Mouse (Mus musculus) stomach, embryonic 16.5 days (tissue): ENCODE results near the gene Chga. TPM values are rescaled to one million over a fixed set of nuclear protein-coding genes. Genes with fewer than 3 reads are reported as not detected.

Experiments used
- ATAC-seq: fragments of 200-750 bp; cut with Nextera tagmentation; 2 replicates; pipeline ENCODE4 v1.8.0; 2017; ENCODE audit warnings: moderate number of reproducible peaks, moderate TSS enrichment; ENCODE audit not compliant: insufficient read depth, low FRiP score
- H3K27ac ChIP-seq: fragments of 300-500 bp; sonication (generic); 2 replicates; pipeline ENCODE4 v1.5.1; 2014; ENCODE audit warnings: low read length
- H3K27me3 ChIP-seq: fragments of 300-500 bp; sonication (generic); 2 replicates; pipeline ENCODE4 v1.6.1; 2014; ENCODE audit warnings: low read length, control low read depth, mixed read lengths; ENCODE audit not compliant: control insufficient read depth, insufficient read depth
- H3K36me3 ChIP-seq: fragments of 300-500 bp; sonication (generic); 2 replicates; pipeline ENCODE4 v1.6.1; 2014; ENCODE audit warnings: low read length; ENCODE audit not compliant: control insufficient read depth, insufficient read depth
- H3K4me1 ChIP-seq: fragments of 300-500 bp; sonication (generic); 2 replicates; pipeline ENCODE4 v1.6.1; 2014; ENCODE audit warnings: low read length, control low read depth, mixed read lengths; ENCODE audit not compliant: control insufficient read depth, insufficient read depth
- H3K4me2 ChIP-seq: fragments of 300-500 bp; sonication (generic); 2 replicates; pipeline ENCODE4 v1.6.1; 2014; ENCODE audit warnings: low read depth, low read length, mixed read lengths
- H3K4me3 ChIP-seq: fragments of 300-500 bp; sonication (generic); replicated peaks from 2 replicates; pipeline ENCODE4 v1.5.1; 2014; ENCODE audit warnings: mild to moderate bottlenecking, low read length
- H3K9ac ChIP-seq: fragments of 300-500 bp; sonication (generic); 2 replicates; pipeline ENCODE4 v1.6.1; 2014; ENCODE audit warnings: low read length
- H3K9me3 ChIP-seq: fragments of 300-500 bp; sonication (generic); replicated peaks from 2 replicates; pipeline ENCODE4 v1.6.1; 2016; ENCODE audit warnings: low read length, control low read depth; ENCODE audit not compliant: control insufficient read depth
- WGBS: fragments of 180-500 bp; shearing (Covaris S2); extraction: QIAGEN DNeasy Blood & Tissue Kit; methylation state at CpG from one replicate; pipeline ENCODE4 v1.1.7; 2014; 5-methylcytosine and 5-hydroxymethylcytosine counted together
- polyA plus RNA-seq: library from polyadenylated mRNA; unstranded; fragments of >200 nt; fragmentation: Nextera tagmentation; extraction: Ambion mirVana; gene quantifications from 2 replicates; pipeline ENCODE4 v1.2.1, GENCODE M21; 2015

Chga gene
- 15.8 and 17.5 TPM in 2 replicates for polyA plus RNA-seq

DNA sequence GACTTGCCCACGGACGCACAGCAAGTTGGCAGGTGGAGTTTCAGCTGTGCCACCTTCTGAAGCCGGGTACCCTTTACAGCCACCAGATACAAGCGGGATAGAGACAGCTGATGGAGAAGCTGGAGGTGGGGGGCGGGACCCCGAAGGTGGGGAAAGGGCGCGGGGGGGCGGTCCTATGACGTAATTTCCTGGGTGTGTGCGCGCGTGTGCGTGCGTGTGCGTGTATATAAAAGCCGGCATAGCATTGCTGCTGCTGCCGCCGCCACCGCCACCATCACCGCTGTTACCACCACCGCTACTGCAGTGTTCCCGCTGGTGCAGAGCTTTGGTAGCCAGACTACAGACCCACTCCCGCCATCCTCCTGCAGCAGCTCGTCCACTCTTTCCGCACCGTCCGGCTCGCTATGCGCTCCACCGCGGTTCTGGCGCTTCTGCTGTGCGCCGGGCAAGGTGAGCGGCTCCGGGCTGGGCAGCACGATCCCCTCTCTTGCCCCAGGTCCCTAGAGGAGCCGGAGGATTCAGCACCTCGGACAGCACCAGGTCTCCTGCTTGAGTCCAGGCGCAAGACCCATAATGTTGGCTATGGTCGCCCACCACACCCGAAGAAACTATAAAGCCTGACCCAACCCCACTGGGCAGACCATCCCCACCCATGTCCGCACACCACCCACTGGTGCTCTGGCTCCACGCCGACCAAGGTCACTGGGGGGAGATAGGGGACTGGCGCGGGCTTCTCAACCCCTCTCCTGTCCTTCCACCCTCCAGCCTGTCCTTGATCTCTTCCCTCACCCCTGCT is at the start of gene Chga:
Gene Chga, plus strand, starts transcription at position 249 of the 796 bp plus-strand sequence.
- peak within 1 kb of the TSS; percentile 24; the same call in 1 of the 2 replicates for H3K4me3 ChIP-seq
- H3K36me3 ChIP-seq, result no peaks in the 10 kb centered on the region
- no peaks in the 10 kb centered on the region for H3K4me1 ChIP-seq
- 4% methylated on average over 48 of the region's 48 CpGs for WGBS
- ATAC-seq, result peak; percentile 54; the same call in 1 of the 2 replicates
- H3K27me3 ChIP-seq, result peaks cover 9% of the 10 kb centered on the region
- H3K9ac ChIP-seq, result no peak within 1 kb of the TSS
- no peak within 1 kb of the TSS for H3K27ac ChIP-seq
- H3K9me3 ChIP-seq, result no peaks in the 10 kb centered on the region
- H3K4me2 ChIP-seq, result peak within 1 kb of the TSS; percentile 33

DNA sequence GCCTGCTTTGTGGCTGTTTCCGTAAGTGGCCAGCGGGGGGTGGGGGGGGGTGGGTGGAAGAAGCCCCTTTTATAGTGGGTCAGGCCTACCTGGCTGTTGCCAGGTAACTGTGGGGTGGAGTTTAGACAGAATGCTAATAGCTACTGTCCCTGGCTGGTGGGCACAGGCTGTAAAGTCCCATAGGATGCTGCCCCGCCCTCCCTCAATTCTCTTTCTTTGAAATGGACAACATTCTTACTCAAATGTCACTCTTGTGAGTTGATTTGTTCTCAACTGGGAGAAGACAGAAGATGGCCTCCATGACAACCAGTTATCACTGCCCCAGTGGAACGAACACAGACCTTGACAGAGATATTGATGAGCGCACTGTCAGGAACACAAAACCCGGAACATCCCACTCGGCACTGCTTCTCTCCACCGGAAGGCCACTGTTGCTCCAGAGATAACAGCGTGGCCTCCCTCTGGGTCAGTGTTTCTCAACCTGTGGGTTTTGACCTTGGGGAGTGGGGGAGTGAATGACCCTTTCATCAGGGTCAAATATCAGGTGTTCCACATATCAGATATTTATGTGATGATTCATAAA is 49.5 kb upstream of the Chga start:
- 67% methylated on average over 9 of the region's 9 CpGs for WGBS
- H3K4me1 ChIP-seq, result no peaks in the 10 kb centered on the region
- no peak for ATAC-seq
- H3K9ac ChIP-seq, result no peak overlapping the region
- no peak overlapping the region for H3K27ac ChIP-seq
- no peak overlapping the region for H3K4me2 ChIP-seq
- H3K27me3 ChIP-seq, result no peaks in the 10 kb centered on the region
- no peaks in the 10 kb centered on the region for H3K36me3 ChIP-seq
- H3K4me3 ChIP-seq, result no peak overlapping the region
- H3K9me3 ChIP-seq, result no peaks in the 10 kb centered on the region

DNA sequence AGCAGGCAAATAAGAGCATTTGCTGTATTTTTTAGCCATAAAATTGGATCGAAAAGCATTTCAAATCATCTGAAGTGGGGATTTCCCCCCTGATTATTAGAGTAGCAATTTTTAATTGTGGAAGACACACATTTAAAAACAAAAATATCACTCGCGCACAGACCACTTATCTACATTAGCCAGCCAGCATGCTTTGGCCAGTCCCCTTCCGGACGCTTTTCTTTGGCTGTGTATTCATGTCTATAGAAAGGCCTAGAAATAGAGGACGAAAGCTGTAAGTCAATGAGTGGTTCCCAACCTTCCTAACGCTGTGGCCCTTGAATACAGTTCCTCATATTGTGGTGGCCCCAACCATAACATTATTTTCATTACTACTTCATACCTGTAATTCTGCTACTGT is 48.8 kb upstream of the Chga start:
- no peaks in the 10 kb centered on the region for H3K9me3 ChIP-seq
- no peak overlapping the region for H3K9ac ChIP-seq
- H3K4me1 ChIP-seq, result no peaks in the 10 kb centered on the region
- H3K36me3 ChIP-seq, result no peaks in the 10 kb centered on the region
- 88% methylated on average over 7 of the region's 7 CpGs for WGBS
- no peak overlapping the region for H3K4me2 ChIP-seq
- H3K27ac ChIP-seq, result no peak overlapping the region
- H3K27me3 ChIP-seq, result no peaks in the 10 kb centered on the region
- no peak overlapping the region for H3K4me3 ChIP-seq
- ATAC-seq, result no peak

GRCm38 (mm10) chr12:102511363-102511762 is 43.4 kb upstream of the Chga start:
- no peak overlapping the region for H3K4me2 ChIP-seq
- no peaks in the 10 kb centered on the region for H3K36me3 ChIP-seq
- no peak overlapping the region for H3K4me3 ChIP-seq
- H3K27ac ChIP-seq, result no peak overlapping the region
- no peaks in the 10 kb centered on the region for H3K9me3 ChIP-seq
- WGBS, result 57% methylated on average over 3 of the region's 3 CpGs
- H3K9ac ChIP-seq, result no peak overlapping the region
- ATAC-seq, result no peak
- no peaks in the 10 kb centered on the region for H3K4me1 ChIP-seq
- no peaks in the 10 kb centered on the region for H3K27me3 ChIP-seq

GRCm38 (mm10) chr12:102514151-102514550 is 40.6 kb upstream of the Chga start:
- no peaks in the 10 kb centered on the region for H3K4me1 ChIP-seq
- no peaks in the 10 kb centered on the region for H3K27me3 ChIP-seq
- H3K4me2 ChIP-seq, result no peak overlapping the region
- no peak for ATAC-seq
- H3K36me3 ChIP-seq, result no peaks in the 10 kb centered on the region
- H3K9me3 ChIP-seq, result no peaks in the 10 kb centered on the region
- no peak overlapping the region for H3K4me3 ChIP-seq
- H3K9ac ChIP-seq, result no peak overlapping the region
- WGBS, result 84% methylated on average over 6 of the region's 6 CpGs
- H3K27ac ChIP-seq, result no peak overlapping the region

- 87% methylated on average over 6 of the region's 6 CpGs for WGBS
- H3K27ac ChIP-seq, result no peak overlapping the region
- no peaks in the 10 kb centered on the region for H3K4me1 ChIP-seq
- no peak overlapping the region for H3K4me3 ChIP-seq
- no peak for ATAC-seq
- no peaks in the 10 kb centered on the region for H3K9me3 ChIP-seq
- no peaks in the 10 kb centered on the region for H3K36me3 ChIP-seq
- H3K4me2 ChIP-seq, result no peak overlapping the region
- H3K27me3 ChIP-seq, result no peaks in the 10 kb centered on the region
- no peak overlapping the region for H3K9ac ChIP-seq
Measured at GRCm38 (mm10) chr12:102514751-102515150, 40.0 kb upstream of the Chga start.

DNA sequence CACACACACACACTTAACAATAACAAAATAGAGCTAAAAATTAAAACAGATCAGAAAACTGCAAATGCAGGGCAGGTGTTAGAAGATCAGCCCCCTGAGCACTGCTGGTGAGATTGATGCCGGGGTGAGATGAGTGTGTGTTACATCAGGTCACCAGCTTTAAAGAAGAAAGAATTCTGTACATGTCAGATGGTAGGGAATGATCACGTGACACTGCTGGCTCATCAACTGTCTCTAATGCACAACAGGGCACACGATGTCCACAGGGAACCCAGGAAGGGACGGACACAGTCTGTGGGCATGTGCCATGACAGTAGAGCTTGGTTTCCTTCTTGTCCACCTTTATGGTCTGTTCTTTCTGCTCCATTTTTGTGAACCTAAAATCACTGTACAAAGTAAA is 38.6 kb upstream of the Chga start:
- no peak overlapping the region for H3K9ac ChIP-seq
- no peak for ATAC-seq
- no peaks in the 10 kb centered on the region for H3K4me1 ChIP-seq
- H3K9me3 ChIP-seq, result no peaks in the 10 kb centered on the region
- H3K4me3 ChIP-seq, result no peak overlapping the region
- H3K4me2 ChIP-seq, result no peak overlapping the region
- no peaks in the 10 kb centered on the region for H3K36me3 ChIP-seq
- no peaks in the 10 kb centered on the region for H3K27me3 ChIP-seq
- H3K27ac ChIP-seq, result no peak overlapping the region
- 80% methylated on average over 4 of the region's 4 CpGs for WGBS

- 74% methylated on average over 13 of the region's 13 CpGs for WGBS
- Histone ChIP-seq H3K4me2 (no peak overlapping the region), H3K36me3 (no peaks in the 10 kb centered on the region), H3K4me1 (peaks cover 7% of the 10 kb centered on the region), H3K4me3 (no peak overlapping the region), H3K9ac (no peak overlapping the region), H3K27me3 (no peaks in the 10 kb centered on the region), H3K9me3 (no peaks in the 10 kb centered on the region), H3K27ac (no peak overlapping the region)
- no peak for ATAC-seq
Measured at GRCm38 (mm10) chr12:102517647-102518046, 37.1 kb upstream of the Chga start.

GRCm38 (mm10) chr12:102519929-102520720 is 34.6 kb upstream of the Chga start:
- Histone ChIP-seq H3K4me2 (no peak overlapping the region), H3K27me3 (no peaks in the 10 kb centered on the region), H3K27ac (no peak overlapping the region), H3K9me3 (no peaks in the 10 kb centered on the region), H3K4me1 (peaks cover 7% of the 10 kb centered on the region), H3K9ac (no peak overlapping the region), H3K4me3 (no peak overlapping the region), H3K36me3 (no peaks in the 10 kb centered on the region)
- 86% methylated on average over 12 of the region's 12 CpGs for WGBS
- no peak for ATAC-seq
